Mouse (Mus musculus): ENCODE data around the gene Hist1h3d.
"Not testable (repeated sequence)": the region's sequence is repeated elsewhere in the genome, so short reads cannot be mapped to it uniquely, and the experiment has no call there.

The Hist1h3d gene

GRCm38 (mm10) chr13:23571022-23571503 lies 4.5 kb upstream of the Hist1h3d start, which contains the start of the genes Hist1h2ae and Hist1h2bg:
Gene Hist1h2ae (minus strand): TSS chr13:23571220.
Gene Hist1h2bg (plus strand): TSS chr13:23571396.
- DNase-seq: peak; percentile 97

GRCm38 (mm10) chr13:23571504-23572217 lies 3.9 kb upstream of the Hist1h3d start:
- peak; percentile 64 for DNase-seq

GRCm38 (mm10) chr13:23572218-23573033 lies 3.1 kb upstream of the Hist1h3d start:
- DNase-seq: no peak

- not testable (repeated sequence) for DNase-seq
Measured at GRCm38 (mm10) chr13:23573034-23573897, 2.3 kb upstream of the Hist1h3d start.

GRCm38 (mm10) chr13:23573898-23574524 lies 1.6 kb upstream of the Hist1h3d start, which contains the start of the genes Hist1h2bf and Hist1h2ad:
Gene Hist1h2bf (minus strand): TSS chr13:23574196.
Gene Hist1h2ad (plus strand): TSS chr13:23574381.
- DNase-seq: peak; percentile 100

- DNase-seq: peak; percentile 46
Measured at GRCm38 (mm10) chr13:23574546-23575170, 905 bp upstream of the Hist1h3d start.

- peak; percentile 39 for DNase-seq
Measured at GRCm38 (mm10) chr13:23575864-23576313, 326 bp downstream of the Hist1h3d start.

GRCm38 (mm10) chr13:23576351-23576881 lies 853 bp downstream of the Hist1h3d start:
- peak; percentile 27 for DNase-seq

GRCm38 (mm10) chr13:23576906-23577639 lies 1.5 kb downstream of the Hist1h3d start:
- no peak for DNase-seq

GRCm38 (mm10) chr13:23577835-23578234 lies 2.3 kb downstream of the Hist1h3d start:
- no peak for DNase-seq

- peak; percentile 99 for DNase-seq
Measured at GRCm38 (mm10) chr13:23581408-23582218, 6.0 kb downstream of the Hist1h3d start, which contains the start of gene Hist1h4d. Gene Hist1h4d (plus strand): TSS chr13:23581598.

GRCm38 (mm10) chr13:23582219-23583056 lies 6.9 kb downstream of the Hist1h3d start:
- DNase-seq: no peak

- no peak for DNase-seq
Measured at GRCm38 (mm10) chr13:23583387-23584068, 8.0 kb downstream of the Hist1h3d start.

GRCm38 (mm10) chr13:23584331-23584730 lies 8.8 kb downstream of the Hist1h3d start:
- DNase-seq: no peak

- peak; percentile 80 for DNase-seq
Measured at GRCm38 (mm10) chr13:23585029-23585441, 9.5 kb downstream of the Hist1h3d start.

GRCm38 (mm10) chr13:23585442-23586098 lies 10.0 kb downstream of the Hist1h3d start:
- peak; percentile 96 for DNase-seq

Measured in retina, postnatal 1 day (tissue).